Mouse (Mus musculus): Measurements from ENCODE around the gene Kctd21. TPM values are rescaled to one million over a fixed set of nuclear protein-coding genes. Genes with fewer than 3 reads are reported as not detected.

Gene Kctd21
- polyA plus RNA-seq, 1 experiment from 2014 or later, result 5.4 TPM

- no peaks in the 10 kb centered on the region for H3K27me3 ChIP-seq (replicated peaks; ENCODE audit: control insufficient read depth, insufficient read depth, low read length)
- ATAC-seq (replicated peaks; ENCODE audit: low FRiP score, low TSS enrichment, low read depth) (no peak), DNase-seq (ENCODE audit: low spot score) (no peak)
- H3K4me3 ChIP-seq (ENCODE audit: low read depth, low read length), result no peak overlapping the region
- H3K9me3 ChIP-seq (ENCODE audit: control insufficient read depth, low read length), result no peaks in the 10 kb centered on the region
- no peaks in the 10 kb centered on the region for H3K4me1 ChIP-seq (replicated peaks; ENCODE audit: control insufficient read depth, insufficient read depth, low read length)
- 91% methylated on average over 17 of the region's 17 CpGs for WGBS
- H3K36me3 ChIP-seq (ENCODE audit: control insufficient read depth, insufficient read depth, low read length), result peaks cover 51% of the 10 kb centered on the region
- H3K4me2 ChIP-seq (ENCODE audit: low read length), result no peak overlapping the region
- H3K9ac ChIP-seq (ENCODE audit: low read length), result no peak overlapping the region
- no peak overlapping the region for H3K27ac ChIP-seq (ENCODE audit: low read depth)
These were observed 19.9 kb upstream of the Kctd21 start for GRCm38 (mm10) chr7:97312196-97312595.

- no peaks in the 10 kb centered on the region for H3K27me3 ChIP-seq (replicated peaks; ENCODE audit: control insufficient read depth, insufficient read depth, low read length)
- ATAC-seq (replicated peaks; ENCODE audit: low FRiP score, low TSS enrichment, low read depth) (no peak), DNase-seq (ENCODE audit: low spot score) (no peak)
- no peak overlapping the region for H3K9ac ChIP-seq (ENCODE audit: low read length)
- no peaks in the 10 kb centered on the region for H3K9me3 ChIP-seq (ENCODE audit: control insufficient read depth, low read length)
- H3K4me3 ChIP-seq (ENCODE audit: low read depth, low read length), result no peak overlapping the region
- no peak overlapping the region for H3K4me2 ChIP-seq (ENCODE audit: low read length)
- H3K4me1 ChIP-seq (replicated peaks; ENCODE audit: control insufficient read depth, insufficient read depth, low read length), result no peaks in the 10 kb centered on the region
- H3K27ac ChIP-seq (ENCODE audit: low read depth), result no peak overlapping the region
- WGBS, result 87% methylated on average over 6 of the region's 6 CpGs
- H3K36me3 ChIP-seq (ENCODE audit: control insufficient read depth, insufficient read depth, low read length), result peaks cover 45% of the 10 kb centered on the region
These were observed 19.3 kb upstream of the Kctd21 start for GRCm38 (mm10) chr7:97312856-97313255.

GRCm38 (mm10) chr7:97313364-97313995 is 18.6 kb upstream of the Kctd21 start:
- H3K36me3 ChIP-seq (ENCODE audit: control insufficient read depth, insufficient read depth, low read length), result peaks cover 39% of the 10 kb centered on the region
- WGBS, result 79% methylated on average over 7 of the region's 7 CpGs
- H3K4me3 ChIP-seq (ENCODE audit: low read depth, low read length), result no peak overlapping the region
- H3K9me3 ChIP-seq (ENCODE audit: control insufficient read depth, low read length), result no peaks in the 10 kb centered on the region
- no peak overlapping the region for H3K27ac ChIP-seq (ENCODE audit: low read depth)
- DNase-seq (ENCODE audit: low spot score) (no peak), ATAC-seq (replicated peaks; ENCODE audit: low FRiP score, low TSS enrichment, low read depth) (no peak)
- H3K4me2 ChIP-seq (ENCODE audit: low read length), result no peak overlapping the region
- H3K9ac ChIP-seq (ENCODE audit: low read length), result no peak overlapping the region
- H3K4me1 ChIP-seq (replicated peaks; ENCODE audit: control insufficient read depth, insufficient read depth, low read length), result no peaks in the 10 kb centered on the region
- H3K27me3 ChIP-seq (replicated peaks; ENCODE audit: control insufficient read depth, insufficient read depth, low read length), result no peaks in the 10 kb centered on the region

- Histone ChIP-seq H3K27me3 (replicated peaks; ENCODE audit: control insufficient read depth, insufficient read depth, low read length) (no peaks in the 10 kb centered on the region), H3K4me3 (ENCODE audit: low read depth, low read length) (no peak overlapping the region), H3K9me3 (ENCODE audit: control insufficient read depth, low read length) (no peaks in the 10 kb centered on the region), H3K36me3 (ENCODE audit: control insufficient read depth, insufficient read depth, low read length) (peaks cover 34% of the 10 kb centered on the region), H3K9ac (ENCODE audit: low read length) (no peak overlapping the region), H3K4me1 (replicated peaks; ENCODE audit: control insufficient read depth, insufficient read depth, low read length) (no peaks in the 10 kb centered on the region), H3K27ac (ENCODE audit: low read depth) (no peak overlapping the region), H3K4me2 (ENCODE audit: low read length) (no peak overlapping the region)
- DNase-seq (ENCODE audit: low spot score), result no peak
- ATAC-seq (replicated peaks; ENCODE audit: low FRiP score, low TSS enrichment, low read depth), result no peak
- WGBS, result 93% methylated on average over 5 of the region's 5 CpGs
These were observed 17.5 kb upstream of the Kctd21 start for GRCm38 (mm10) chr7:97314646-97315045.

GRCm38 (mm10) chr7:97315656-97316055 is 16.5 kb upstream of the Kctd21 start:
- Histone ChIP-seq H3K4me2 (ENCODE audit: low read length) (no peak overlapping the region), H3K9me3 (ENCODE audit: control insufficient read depth, low read length) (no peaks in the 10 kb centered on the region), H3K27me3 (replicated peaks; ENCODE audit: control insufficient read depth, insufficient read depth, low read length) (no peaks in the 10 kb centered on the region), H3K9ac (ENCODE audit: low read length) (no peak overlapping the region), H3K27ac (ENCODE audit: low read depth) (no peak overlapping the region), H3K36me3 (ENCODE audit: control insufficient read depth, insufficient read depth, low read length) (peaks cover 30% of the 10 kb centered on the region), H3K4me1 (replicated peaks; ENCODE audit: control insufficient read depth, insufficient read depth, low read length) (no peaks in the 10 kb centered on the region), H3K4me3 (ENCODE audit: low read depth, low read length) (no peak overlapping the region)
- 88% methylated on average over 6 of the region's 6 CpGs for WGBS
- ATAC-seq (replicated peaks; ENCODE audit: low FRiP score, low TSS enrichment, low read depth), result no peak
- DNase-seq (ENCODE audit: low spot score), result no peak

- H3K4me1 ChIP-seq (replicated peaks; ENCODE audit: control insufficient read depth, insufficient read depth, low read length), result no peaks in the 10 kb centered on the region
- no peak overlapping the region for H3K9ac ChIP-seq (ENCODE audit: low read length)
- H3K27ac ChIP-seq (ENCODE audit: low read depth), result no peak overlapping the region
- no peak for DNase-seq (ENCODE audit: low spot score)
- no peak for ATAC-seq (replicated peaks; ENCODE audit: low FRiP score, low TSS enrichment, low read depth)
- WGBS, result 77% methylated on average over 3 of the region's 3 CpGs
- no peak overlapping the region for H3K4me3 ChIP-seq (ENCODE audit: low read depth, low read length)
- H3K4me2 ChIP-seq (ENCODE audit: low read length), result no peak overlapping the region
- no peaks in the 10 kb centered on the region for H3K27me3 ChIP-seq (replicated peaks; ENCODE audit: control insufficient read depth, insufficient read depth, low read length)
- H3K9me3 ChIP-seq (ENCODE audit: control insufficient read depth, low read length), result no peaks in the 10 kb centered on the region
- peaks cover 19% of the 10 kb centered on the region; the same call in 1 of the 2 replicates for H3K36me3 ChIP-seq (ENCODE audit: control insufficient read depth, insufficient read depth, low read length)
These were observed 14.4 kb upstream of the Kctd21 start for GRCm38 (mm10) chr7:97317706-97318105.

- Histone ChIP-seq H3K9ac (ENCODE audit: low read length) (no peak overlapping the region), H3K27ac (ENCODE audit: low read depth) (no peak overlapping the region), H3K9me3 (ENCODE audit: control insufficient read depth, low read length) (no peaks in the 10 kb centered on the region), H3K4me2 (ENCODE audit: low read length) (no peak overlapping the region), H3K4me1 (replicated peaks; ENCODE audit: control insufficient read depth, insufficient read depth, low read length) (no peaks in the 10 kb centered on the region), H3K4me3 (ENCODE audit: low read depth, low read length) (no peak overlapping the region), H3K36me3 (ENCODE audit: control insufficient read depth, insufficient read depth, low read length) (peaks cover 12% of the 10 kb centered on the region; the same call in 1 of the 2 replicates), H3K27me3 (replicated peaks; ENCODE audit: control insufficient read depth, insufficient read depth, low read length) (peaks cover 24% of the 10 kb centered on the region)
- WGBS, result 87% methylated on average over 8 of the region's 8 CpGs
- ATAC-seq (replicated peaks; ENCODE audit: low FRiP score, low TSS enrichment, low read depth), result no peak
- no peak for DNase-seq (ENCODE audit: low spot score)
These were observed 7.8 kb upstream of the Kctd21 start for GRCm38 (mm10) chr7:97324342-97324741.

GRCm38 (mm10) chr7:97325156-97325985 is 6.8 kb upstream of the Kctd21 start:
- H3K4me1 ChIP-seq (replicated peaks; ENCODE audit: control insufficient read depth, insufficient read depth, low read length), result no peaks in the 10 kb centered on the region; the same call in 1 of the 2 replicates
- ATAC-seq (replicated peaks; ENCODE audit: low FRiP score, low TSS enrichment, low read depth) (peak; percentile 10; the same call in 1 of the 2 replicates), DNase-seq (ENCODE audit: low spot score) (peak; percentile 61)
- 0 out of 2 replicates have a peak, but pooled peaks cover 4% of the 10 kb centered on the region for H3K36me3 ChIP-seq (ENCODE audit: control insufficient read depth, insufficient read depth, low read length)
- H3K9ac ChIP-seq (ENCODE audit: low read length), result no peak overlapping the region
- no peak overlapping the region for H3K27ac ChIP-seq (ENCODE audit: low read depth)
- peaks cover 24% of the 10 kb centered on the region for H3K27me3 ChIP-seq (replicated peaks; ENCODE audit: control insufficient read depth, insufficient read depth, low read length)
- peak overlapping the region; percentile 26 for H3K4me3 ChIP-seq (ENCODE audit: low read depth, low read length)
- peak overlapping the region; percentile 52 for H3K4me2 ChIP-seq (ENCODE audit: low read length)
- 13% methylated on average over 92 of the region's 96 CpGs for WGBS
- H3K9me3 ChIP-seq (ENCODE audit: control insufficient read depth, low read length), result no peaks in the 10 kb centered on the region
